Mouse (Mus musculus) small intestine, adult 2 months (tissue): Measurements from ENCODE around the gene Prkd2. TPM values are rescaled to one million over a fixed set of nuclear protein-coding genes. Genes with fewer than 3 reads are reported as not detected.
A peak's percentile ranks its signal among the peaks of the same experiment; 100 is the strongest.

ENCODE experiments used
- H3K27ac ChIP-seq: fragments of 200-500 bp; 2 replicates; pipeline ENCODE4 v1.5.1; 2012; ENCODE audit warnings: low read depth, low read length, control low read depth, inconsistent platforms; ENCODE audit not compliant: insufficient read depth
- H3K27me3 ChIP-seq: fragments of 200-500 bp; 2 replicates; pipeline ENCODE4 v1.6.1; 2012; ENCODE audit warnings: mild to moderate bottlenecking, moderate library complexity, low read length, inconsistent platforms; ENCODE audit not compliant: control insufficient read depth, insufficient read depth
- H3K36me3 ChIP-seq: fragments of 200-500 bp; 2 replicates; pipeline ENCODE4 v1.6.1; 2012; ENCODE audit warnings: mild to moderate bottlenecking, low read length, control low read depth, inconsistent platforms; ENCODE audit not compliant: control insufficient read depth, insufficient read depth
- H3K4me1 ChIP-seq: fragments of 200-500 bp; 2 replicates; pipeline ENCODE4 v1.6.1; 2012; ENCODE audit warnings: low read length, inconsistent platforms, mixed read lengths; ENCODE audit not compliant: control insufficient read depth, insufficient read depth, insufficient read length
- H3K4me3 ChIP-seq: fragments of 200-500 bp; 2 replicates; pipeline ENCODE4 v1.5.1; 2012; ENCODE audit warnings: low read depth, mild to moderate bottlenecking, control low read depth, inconsistent platforms, low read length, moderate library complexity
- CTCF ChIP-seq: fragments of 200-500 bp; IDR thresholded peaks from 2 replicates; pipeline ENCODE4 v1.5.1; 2012; ENCODE audit warnings: low read depth, mild to moderate bottlenecking, control low read depth, inconsistent platforms, low read length, moderate library complexity, mixed read lengths; ENCODE audit not compliant: insufficient replicate concordance, insufficient read length; ENCODE audit errors: extremely low read depth
- POLR2A ChIP-seq: fragments of 200-500 bp; IDR thresholded peaks from 2 replicates; pipeline ENCODE4 v1.6.1; 2012; ENCODE audit warnings: low read depth, mild to moderate bottlenecking, control low read depth, inconsistent platforms, low read length, moderate library complexity
- WGBS: fragments of 180-500 bp; shearing (Covaris S2); methylation state at CpG from one replicate; pipeline ENCODE4 v1.1.7; 2018; 5-methylcytosine and 5-hydroxymethylcytosine counted together
- polyA plus RNA-seq: library from polyadenylated mRNA; depleted of rRNA; stranded (reverse); fragments of >200 nt; gene quantifications from 2 replicates; pipeline ENCODE4 v1.2.3, GENCODE M21; 2012

Gene Prkd2
- polyA plus RNA-seq, 1 experiment: 44.0 TPM

DNA sequence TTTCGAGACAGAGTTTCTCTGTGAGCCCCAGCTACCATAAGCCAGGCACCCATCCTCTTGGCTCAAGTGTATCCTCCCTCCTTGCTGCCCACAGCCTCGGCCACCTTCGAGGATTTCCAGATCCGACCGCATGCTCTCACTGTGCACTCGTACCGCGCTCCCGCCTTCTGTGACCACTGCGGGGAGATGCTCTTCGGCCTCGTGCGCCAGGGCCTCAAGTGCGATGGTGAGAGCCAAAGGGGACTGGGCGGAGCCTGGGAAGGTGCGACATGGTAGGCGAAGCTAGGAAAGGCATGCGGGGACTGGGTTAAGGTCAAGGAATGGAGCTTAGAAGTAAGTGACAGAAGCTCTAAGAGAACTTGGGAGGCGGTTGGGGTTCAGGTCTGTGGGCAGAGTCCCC lies 4.8 kb downstream of the Prkd2 start:
- H3K4me3 ChIP-seq: no peak overlapping the region
- H3K27ac ChIP-seq: no peak overlapping the region
- TF ChIP-seq CTCF: no peak
- TF ChIP-seq POLR2A: no peak
- H3K27me3 ChIP-seq: no peaks in the 10 kb centered on the region
- peaks cover 34% of the 10 kb centered on the region for H3K36me3 ChIP-seq
- peaks cover 11% of the 10 kb centered on the region; the same call in 1 of the 2 replicates for H3K4me1 ChIP-seq
- 88% methylated on average over 19 of the region's 19 CpGs for WGBS

DNA sequence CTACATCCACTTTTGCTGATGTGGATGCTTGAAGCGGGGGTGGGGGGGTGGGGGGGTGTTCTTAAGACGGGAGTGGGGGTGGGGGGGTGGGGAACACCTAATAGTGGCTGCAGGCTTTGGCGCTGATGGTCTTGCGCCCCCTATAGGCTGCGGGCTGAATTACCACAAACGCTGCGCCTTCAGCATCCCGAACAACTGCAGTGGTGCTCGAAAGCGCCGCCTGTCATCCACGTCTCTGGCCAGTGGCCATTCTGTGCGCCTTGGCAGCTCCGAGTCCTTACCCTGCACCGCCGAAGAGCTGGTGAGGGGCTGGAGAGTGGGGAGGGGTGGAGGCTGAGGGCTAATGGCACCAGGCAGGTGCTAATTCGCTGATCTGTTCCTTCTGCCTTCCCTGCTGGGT lies 5.9 kb downstream of the Prkd2 start:
- Histone ChIP-seq H3K27ac (no peak overlapping the region), H3K4me1 (peaks cover 15% of the 10 kb centered on the region), H3K27me3 (no peaks in the 10 kb centered on the region), H3K36me3 (peaks cover 43% of the 10 kb centered on the region), H3K4me3 (no peak overlapping the region)
- WGBS: 47% methylated on average over 17 of the region's 17 CpGs
- TF ChIP-seq POLR2A (no peak), CTCF (peak; percentile 49; the same call in 1 of the 2 replicates)

DNA sequence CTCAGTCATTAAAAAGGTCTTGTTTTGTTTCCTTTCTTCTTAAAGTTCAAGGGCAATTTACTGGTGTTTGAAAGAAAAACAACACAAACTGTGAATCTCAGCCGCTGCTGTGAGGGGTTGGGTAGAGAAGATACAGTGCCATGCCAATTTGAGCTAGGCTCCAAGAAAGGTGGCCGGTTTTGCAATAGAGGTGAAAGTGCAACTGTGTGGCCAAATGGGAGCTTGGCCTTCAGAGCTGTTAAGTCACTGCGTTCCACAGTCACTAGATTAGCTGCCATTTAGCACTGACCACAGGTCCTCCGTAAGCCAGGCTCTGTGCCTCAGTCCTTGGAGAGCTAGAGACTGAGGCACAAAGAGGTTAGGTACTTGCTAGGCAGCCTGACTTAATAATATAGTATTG lies 8.9 kb downstream of the Prkd2 start:
- H3K4me1 ChIP-seq: peaks cover 11% of the 10 kb centered on the region
- no peaks in the 10 kb centered on the region for H3K27me3 ChIP-seq
- peaks cover 70% of the 10 kb centered on the region for H3K36me3 ChIP-seq
- no peak overlapping the region for H3K27ac ChIP-seq
- no peak overlapping the region for H3K4me3 ChIP-seq
- WGBS: 84% methylated on average over 4 of the region's 4 CpGs
- TF ChIP-seq POLR2A (no peak), CTCF (no peak)

DNA sequence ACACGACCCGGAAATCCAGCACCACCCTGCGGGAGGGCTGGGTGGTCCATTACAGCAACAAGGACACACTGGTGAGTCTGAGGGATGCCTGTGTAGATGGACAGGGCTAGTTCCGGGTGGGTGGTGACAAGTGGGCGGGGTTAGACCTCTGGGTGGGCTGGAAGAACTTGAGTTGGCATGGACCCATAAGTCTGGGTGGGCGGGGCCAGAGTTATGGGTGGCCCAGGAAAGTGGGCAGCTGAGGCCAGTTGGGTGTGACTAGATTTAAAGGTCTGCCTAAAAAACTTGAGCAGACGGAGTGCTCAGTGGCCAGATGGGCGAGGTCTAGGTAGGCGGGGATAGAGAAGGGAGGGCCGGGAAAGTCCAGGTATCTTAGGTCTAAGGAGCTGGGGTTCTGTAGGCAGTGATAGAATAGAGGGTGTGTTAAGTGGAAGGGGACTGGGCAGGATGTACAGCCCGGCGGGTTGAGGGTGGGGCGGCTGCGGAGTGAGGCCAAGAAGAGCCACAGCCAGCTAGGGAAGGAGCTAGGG lies 10.7 kb downstream of the Prkd2 start:
- Histone ChIP-seq H3K4me3 (no peak overlapping the region), H3K36me3 (peaks cover 73% of the 10 kb centered on the region), H3K27ac (no peak overlapping the region), H3K27me3 (no peaks in the 10 kb centered on the region), H3K4me1 (peaks cover 11% of the 10 kb centered on the region)
- 52% methylated on average over 14 of the region's 14 CpGs for WGBS
- TF ChIP-seq POLR2A (no peak), CTCF (no peak)

DNA sequence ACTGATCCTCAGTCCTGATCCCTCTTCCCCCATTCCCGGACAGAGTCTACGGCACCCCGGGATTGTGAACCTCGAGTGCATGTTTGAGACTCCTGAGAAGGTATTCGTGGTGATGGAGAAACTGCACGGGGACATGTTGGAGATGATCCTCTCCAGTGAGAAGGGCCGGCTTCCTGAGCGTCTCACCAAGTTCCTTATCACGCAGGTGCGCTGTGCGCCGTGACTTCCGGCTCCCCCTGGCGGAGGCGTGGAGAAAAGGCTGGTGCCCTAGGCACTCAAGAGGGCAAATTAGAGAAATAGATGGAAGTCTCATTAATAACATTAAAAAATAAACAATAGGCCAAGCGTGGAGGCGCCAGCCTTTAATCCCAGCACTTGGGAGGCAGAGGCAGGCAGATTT lies 15.6 kb downstream of the Prkd2 start:
- Histone ChIP-seq H3K4me1 (peaks cover 6% of the 10 kb centered on the region), H3K36me3 (peaks cover 51% of the 10 kb centered on the region), H3K4me3 (no peak overlapping the region), H3K27me3 (no peaks in the 10 kb centered on the region), H3K27ac (no peak overlapping the region)
- 27% methylated on average over 17 of the region's 17 CpGs for WGBS
- TF ChIP-seq POLR2A (no peak), CTCF (peak; percentile 72; the same call in 1 of the 2 replicates)

DNA sequence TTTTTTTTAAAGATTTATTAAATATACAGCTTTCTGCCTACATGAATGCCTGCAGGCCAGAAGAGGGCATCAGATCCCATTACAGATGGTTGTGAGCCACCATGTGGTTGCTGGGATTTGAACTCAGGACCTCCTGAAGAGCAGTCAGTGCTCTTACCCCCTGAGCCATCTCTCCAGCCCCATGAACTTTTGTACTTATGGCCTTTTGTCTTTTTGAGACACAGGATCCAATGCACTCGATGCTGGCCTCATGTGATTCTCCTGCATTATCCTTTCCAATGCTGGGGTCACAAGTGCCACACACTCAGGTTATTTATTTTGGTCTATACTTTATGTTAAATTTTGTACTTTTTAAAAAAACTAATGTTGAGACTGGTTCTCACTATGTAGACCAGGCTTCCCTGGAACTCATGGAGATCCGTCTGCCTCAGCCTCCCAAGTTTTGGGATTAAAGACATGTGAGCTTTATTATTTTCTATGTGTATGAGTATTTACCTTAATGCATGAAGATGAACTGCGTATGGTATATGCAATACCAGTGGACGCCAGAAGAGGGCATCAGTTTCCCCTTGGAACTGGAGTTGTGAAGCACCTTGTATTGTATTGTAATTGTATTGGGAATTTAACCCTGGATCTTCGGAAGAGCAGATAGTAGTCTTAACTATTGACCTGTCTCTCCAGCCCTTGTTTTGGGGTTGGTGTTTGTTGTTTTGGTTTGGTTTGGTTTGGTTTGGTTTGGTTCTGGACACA lies 17.4 kb downstream of the Prkd2 start:
- no peaks in the 10 kb centered on the region for H3K4me1 ChIP-seq
- no peaks in the 10 kb centered on the region for H3K27me3 ChIP-seq
- peaks cover 44% of the 10 kb centered on the region for H3K36me3 ChIP-seq
- no peak overlapping the region for H3K4me3 ChIP-seq
- no peak overlapping the region for H3K27ac ChIP-seq
- TF ChIP-seq POLR2A: no peak
- TF ChIP-seq CTCF: no peak
- 35% methylated on average over 5 of the region's 5 CpGs for WGBS

DNA sequence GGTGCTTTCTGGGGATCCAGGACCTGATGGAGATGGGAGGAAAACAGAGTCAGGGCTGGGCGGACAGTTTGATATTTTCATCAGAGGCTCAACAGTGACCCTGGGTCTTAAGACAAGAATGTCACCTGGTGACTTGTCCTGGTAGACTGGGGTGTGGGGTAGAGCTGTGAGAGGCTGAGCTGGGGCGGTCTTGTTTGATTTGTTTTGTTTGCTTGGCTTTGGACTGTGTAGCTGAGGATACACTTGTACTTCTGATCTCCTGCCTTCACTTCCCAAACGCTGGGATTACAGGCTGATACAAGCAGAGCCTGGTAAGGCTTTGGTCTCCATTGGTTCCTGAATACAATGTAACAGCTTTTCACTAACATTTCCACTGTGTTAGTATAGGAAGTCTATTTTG lies 24.8 kb downstream of the Prkd2 start:
- no peak overlapping the region for H3K4me3 ChIP-seq
- H3K4me1 ChIP-seq: no peaks in the 10 kb centered on the region
- peaks cover 40% of the 10 kb centered on the region for H3K36me3 ChIP-seq
- no peak for TF ChIP-seq CTCF
- TF ChIP-seq POLR2A: no peak
- 77% methylated on average over 3 of the region's 3 CpGs for WGBS
- no peaks in the 10 kb centered on the region for H3K27me3 ChIP-seq
- no peak overlapping the region for H3K27ac ChIP-seq

DNA sequence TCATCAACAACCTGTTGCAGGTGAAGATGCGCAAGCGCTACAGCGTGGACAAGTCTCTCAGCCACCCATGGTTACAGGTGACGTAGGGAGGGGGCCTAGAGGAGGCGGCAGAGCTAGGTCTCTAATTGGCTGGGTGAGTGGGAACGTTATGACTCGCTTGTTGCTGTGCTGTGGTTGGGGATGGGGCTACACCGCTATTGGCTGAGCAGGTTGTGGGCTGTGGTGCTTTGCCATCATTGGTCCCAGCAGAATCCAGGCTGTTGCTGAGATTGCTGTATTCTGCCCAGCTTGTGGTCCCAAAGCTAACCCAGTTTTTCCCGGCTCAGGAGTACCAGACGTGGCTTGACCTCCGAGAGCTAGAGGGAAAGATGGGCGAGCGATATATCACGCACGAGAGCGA lies 26.8 kb downstream of the Prkd2 start:
- Histone ChIP-seq H3K36me3 (peaks cover 31% of the 10 kb centered on the region; the same call in 1 of the 2 replicates), H3K27me3 (no peaks in the 10 kb centered on the region), H3K4me3 (no peak overlapping the region), H3K4me1 (no peaks in the 10 kb centered on the region; the same call in 1 of the 2 replicates), H3K27ac (no peak overlapping the region)
- WGBS: 82% methylated on average over 16 of the region's 16 CpGs
- TF ChIP-seq POLR2A (no peak), CTCF (no peak)
